Comparison of ENCODE assay signal across 8 mouse cellular contexts in the genomic region with DNA sequence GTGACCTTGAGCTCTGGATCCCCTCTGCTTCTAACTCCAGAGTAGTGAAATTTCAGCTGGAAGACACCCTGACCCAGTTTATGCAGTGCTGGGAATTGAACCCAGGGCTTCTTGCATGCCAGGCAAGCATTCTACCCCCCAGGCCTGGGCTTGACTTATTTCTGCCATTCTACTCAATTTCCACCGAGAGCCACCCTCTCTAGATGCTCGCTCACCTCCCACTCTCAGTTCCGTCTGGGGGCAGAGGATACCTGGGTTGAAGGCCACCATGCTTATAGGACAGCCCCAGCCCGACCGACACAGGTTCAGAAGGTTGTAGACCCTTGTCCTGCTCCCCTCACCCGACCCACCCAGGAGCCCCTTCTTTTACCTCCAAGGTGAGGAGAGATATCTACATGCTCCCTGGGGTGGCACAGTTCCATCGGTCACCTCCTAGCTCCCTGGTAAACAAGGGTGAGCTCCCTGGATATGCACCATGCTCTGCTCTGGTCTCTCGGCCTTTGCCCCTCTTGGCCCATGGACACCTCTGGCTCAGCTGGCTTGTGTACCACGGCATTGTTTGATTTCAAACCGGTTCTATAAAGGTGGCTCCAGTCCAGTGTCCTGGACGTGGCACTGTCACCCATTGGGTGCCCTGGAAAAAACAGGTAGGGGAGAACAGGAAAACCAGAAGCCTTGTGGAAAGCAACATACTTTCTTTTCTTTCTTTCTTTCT. TPM values are rescaled to one million over a fixed set of nuclear protein-coding genes. Genes with fewer than 3 reads are reported as not detected.
DNase-seq lines count a peak whose midpoint lies in the region; ATAC-seq lines count a peak whose summit lies in the region.

No protein-coding gene starts in this region.

- intact Hi-C loops in heart, postnatal 14 days (cut with DNase I) = no loop called here

- no peak overlapping the region for H3K4me3 ChIP-seq in liver, embryonic 13.5 days (replicated peaks)
- H3K4me3 ChIP-seq in liver, embryonic 11.5 days (ENCODE audit: low read depth, low read length) = no peak overlapping the region
- no peak overlapping the region for H3K4me3 ChIP-seq in forebrain, embryonic 14.5 days (ENCODE audit: low read depth, low read length)
- H3K4me3 ChIP-seq in kidney, embryonic 15.5 days (replicated peaks) = no peak overlapping the region
- no peak overlapping the region for H3K4me3 ChIP-seq in neural tube, embryonic 13.5 days

- 66% methylated on average over 11 of the region's 11 CpGs for WGBS in liver, embryonic 13.5 days (ENCODE audit: insufficient replicate concordance)
- 75% methylated on average over 11 of the region's 11 CpGs for WGBS in liver, embryonic 11.5 days
- 89% methylated on average over 11 of the region's 11 CpGs for WGBS in forebrain, embryonic 14.5 days
- 85% methylated on average over 11 of the region's 11 CpGs for WGBS in kidney, embryonic 15.5 days
- WGBS in neural tube, embryonic 13.5 days = 90% methylated on average over 11 of the region's 11 CpGs

- no peak for ATAC-seq in liver, embryonic 13.5 days (ENCODE audit: low read depth)
- ATAC-seq in liver, embryonic 11.5 days (replicated peaks; ENCODE audit: low FRiP score) = no peak
- ATAC-seq in forebrain, embryonic 14.5 days = no peak
- no peak for ATAC-seq in kidney, embryonic 15.5 days (replicated peaks; ENCODE audit: low FRiP score)
- no peak for ATAC-seq in neural tube, embryonic 13.5 days (ENCODE audit: low read depth)
- no peak for ATAC-seq in megakaryocyte progenitor cell, adult 5-6 weeks (replicated peaks; ENCODE audit: poor library complexity)

- H3K9ac ChIP-seq in liver, embryonic 13.5 days = no peak overlapping the region
- no peak overlapping the region for H3K9ac ChIP-seq in liver, embryonic 11.5 days (ENCODE audit: low read depth, low read length)
- H3K9ac ChIP-seq in forebrain, embryonic 14.5 days (ENCODE audit: low read length) = no peak overlapping the region
- no peak overlapping the region for H3K9ac ChIP-seq in kidney, embryonic 15.5 days
- H3K9ac ChIP-seq in neural tube, embryonic 13.5 days = 0 out of 2 replicates have a peak overlapping the region, but pooled peaks have one; percentile 66

- H3K27ac ChIP-seq in liver, embryonic 13.5 days = peak overlapping the region; percentile 15; the same call in 1 of the 2 replicates
- H3K27ac ChIP-seq in liver, embryonic 11.5 days (ENCODE audit: low read depth, low read length) = no peak overlapping the region
- peak overlapping the region; percentile 100 for H3K27ac ChIP-seq in forebrain, embryonic 14.5 days (ENCODE audit: low read depth, low read length)
- peak overlapping the region; percentile 79; the same call in 1 of the 2 replicates for H3K27ac ChIP-seq in kidney, embryonic 15.5 days
- peak overlapping the region; percentile 99 for H3K27ac ChIP-seq in neural tube, embryonic 13.5 days (replicated peaks)

- H3K4me1 ChIP-seq in liver, embryonic 13.5 days (replicated peaks) = peaks cover 21% of the 10 kb centered on the region
- peaks cover 10% of the 10 kb centered on the region for H3K4me1 ChIP-seq in liver, embryonic 11.5 days (replicated peaks; ENCODE audit: control insufficient read depth, insufficient read depth, low read length)
- H3K4me1 ChIP-seq in forebrain, embryonic 14.5 days (ENCODE audit: control insufficient read depth, insufficient read depth, low read length) = peaks cover 40% of the 10 kb centered on the region
- H3K4me1 ChIP-seq in kidney, embryonic 15.5 days = peaks cover 46% of the 10 kb centered on the region
- peaks cover 48% of the 10 kb centered on the region for H3K4me1 ChIP-seq in neural tube, embryonic 13.5 days (replicated peaks)

- H3K36me3 ChIP-seq in liver, embryonic 13.5 days = no peaks in the 10 kb centered on the region
- no peaks in the 10 kb centered on the region for H3K36me3 ChIP-seq in liver, embryonic 11.5 days (ENCODE audit: control insufficient read depth, insufficient read depth, low read length)
- no peaks in the 10 kb centered on the region for H3K36me3 ChIP-seq in forebrain, embryonic 14.5 days (ENCODE audit: control insufficient read depth, insufficient read depth, low read length)
- H3K36me3 ChIP-seq in kidney, embryonic 15.5 days = no peaks in the 10 kb centered on the region
- H3K36me3 ChIP-seq in neural tube, embryonic 13.5 days = no peaks in the 10 kb centered on the region

- no peaks in the 10 kb centered on the region for H3K9me3 ChIP-seq in liver, embryonic 13.5 days (replicated peaks)
- H3K9me3 ChIP-seq in liver, embryonic 11.5 days (ENCODE audit: control insufficient read depth, low read length) = no peaks in the 10 kb centered on the region
- H3K9me3 ChIP-seq in forebrain, embryonic 14.5 days (replicated peaks; ENCODE audit: control insufficient read depth, low read length) = no peaks in the 10 kb centered on the region
- no peaks in the 10 kb centered on the region for H3K9me3 ChIP-seq in kidney, embryonic 15.5 days (replicated peaks)
- no peaks in the 10 kb centered on the region for H3K9me3 ChIP-seq in neural tube, embryonic 13.5 days

- DNase-seq in liver, embryonic 13.5 days = no peak
- DNase-seq in liver, embryonic 11.5 days (ENCODE audit: low spot score) = no peak
- DNase-seq in forebrain, embryonic 14.5 days (ENCODE audit: low spot score) = no peak
- DNase-seq in heart, postnatal 14 days = no peak
- DNase-seq in cerebellum, postnatal 10 days = no peak

- peaks cover 3% of the 10 kb centered on the region; the same call in 1 of the 2 replicates for H3K27me3 ChIP-seq in liver, embryonic 13.5 days
- H3K27me3 ChIP-seq in liver, embryonic 11.5 days (replicated peaks; ENCODE audit: control insufficient read depth, insufficient read depth, low read length) = peaks cover 10% of the 10 kb centered on the region
- H3K27me3 ChIP-seq in forebrain, embryonic 14.5 days (replicated peaks; ENCODE audit: control insufficient read depth, insufficient read depth, low read length) = no peaks in the 10 kb centered on the region
- no peaks in the 10 kb centered on the region for H3K27me3 ChIP-seq in kidney, embryonic 15.5 days
- no peaks in the 10 kb centered on the region for H3K27me3 ChIP-seq in neural tube, embryonic 13.5 days

- H3K4me2 ChIP-seq in liver, embryonic 13.5 days = no peak overlapping the region
- H3K4me2 ChIP-seq in liver, embryonic 11.5 days = no peak overlapping the region
- H3K4me2 ChIP-seq in forebrain, embryonic 14.5 days (ENCODE audit: low read length) = peak overlapping the region; percentile 52; the same call in 1 of the 2 replicates
- no peak overlapping the region for H3K4me2 ChIP-seq in kidney, embryonic 15.5 days
- no peak overlapping the region for H3K4me2 ChIP-seq in neural tube, embryonic 13.5 days

RNA-seq across cellular contexts. Expression of a gene that starts 49.2 kb away (rescaled TPM):
- polyA plus RNA-seq in liver, embryonic 13.5 days (2015; fragmentation: Nextera tagmentation; extraction: Ambion mirVana) = 9.5 and 12.4 TPM in 2 replicates
- polyA plus RNA-seq in liver, embryonic 11.5 days (2014; fragmentation: Nextera tagmentation; extraction: Ambion mirVana) = 18.4 and 18.6 TPM in 2 replicates
- polyA plus RNA-seq in forebrain, embryonic 14.5 days (2014; fragmentation: Nextera tagmentation; extraction: Ambion mirVana) = 32.4 and 37.5 TPM in 2 replicates
- 36.6 and 40.8 TPM in 2 replicates for polyA plus RNA-seq in kidney, embryonic 15.5 days (2015; fragmentation: Nextera tagmentation; extraction: Ambion mirVana)
- polyA plus RNA-seq in neural tube, embryonic 13.5 days (2015; fragmentation: Nextera tagmentation; extraction: Ambion mirVana) = 32.5 and 37.6 TPM in 2 replicates
- total RNA-seq in megakaryocyte progenitor cell, adult 5-6 weeks (2015) = 8.3 and 9.4 TPM in 2 replicates
- 3.5 and 5.2 TPM in 2 replicates for total RNA-seq in megakaryocyte progenitor cell, adult 5-6 weeks (2017)
- 10 to 100 TPM; 64.1 to 67.6 TPM for total RNA-seq in heart, postnatal 14 days (2021)
